Mouse (Mus musculus): ENCODE results near the gene Cyp2w1. TPM values are rescaled to one million over a fixed set of nuclear protein-coding genes. Genes with fewer than 3 reads are reported as not detected.
A peak's percentile ranks its signal among the peaks of the same experiment; 100 is the strongest.

Cyp2w1 gene
- polyA plus RNA-seq, 1 experiment from 2014 or later: not detected

MicroRNAs encoded within 50 kb of the gene (microRNA counts, 519-probe panel; counts per million panel counts)
- microRNA mmu-miR-339-3p (not detected), microRNA mmu-miR-339-5p (not detected)

Small RNAs within 50 kb of the gene (microRNA-seq; reads per million reads assigned to microRNA genes)
- 491 reads per million, percentile 73 among the genes with 10 or more reads in this experiment for gene Mir339

Other genes starting within 250 kb of the Cyp2w1 start
- 10.0 and 15.7 TPM in 2 replicates for gene Prkar1b, start 202.6 kb upstream of the Cyp2w1 start, polyA plus RNA-seq (2014; fragmentation: Nextera tagmentation; extraction: Ambion mirVana)
- 9.1 and 11.5 TPM in 2 replicates for gene Dnaaf5, start 202.4 kb upstream of the Cyp2w1 start, polyA plus RNA-seq (2014; fragmentation: Nextera tagmentation; extraction: Ambion mirVana)
- gene Sun1, start 152.0 kb upstream of the Cyp2w1 start, polyA plus RNA-seq (2014; fragmentation: Nextera tagmentation; extraction: Ambion mirVana): 29.2 and 59.5 TPM in 2 replicates
- gene Get4, start 100.3 kb upstream of the Cyp2w1 start, polyA plus RNA-seq (2014; fragmentation: Nextera tagmentation; extraction: Ambion mirVana): 132 and 156 TPM in 2 replicates
- 0.89 and 1.2 TPM in 2 replicates for gene Adap1, start 27.0 kb upstream of the Cyp2w1 start, polyA plus RNA-seq (2014; fragmentation: Nextera tagmentation; extraction: Ambion mirVana)
- 105 and 119 TPM in 2 replicates for gene Cox19, start 1.2 kb upstream of the Cyp2w1 start, polyA plus RNA-seq (2014; fragmentation: Nextera tagmentation; extraction: Ambion mirVana)
- gene Gpr146, start 25.1 kb downstream of the Cyp2w1 start, polyA plus RNA-seq (2014; fragmentation: Nextera tagmentation; extraction: Ambion mirVana): 2.7 and 3.1 TPM in 2 replicates
- 0.47 and 0.77 TPM in 2 replicates for gene C130050O18Rik, start 52.7 kb downstream of the Cyp2w1 start, polyA plus RNA-seq (2014; fragmentation: Nextera tagmentation; extraction: Ambion mirVana)
- gene Gper1, start 70.5 kb downstream of the Cyp2w1 start, polyA plus RNA-seq (2014; fragmentation: Nextera tagmentation; extraction: Ambion mirVana): 2.6 and 3.4 TPM in 2 replicates
- gene 3110082I17Rik, start 107.9 kb downstream of the Cyp2w1 start, polyA plus RNA-seq (2014; fragmentation: Nextera tagmentation; extraction: Ambion mirVana): 31.6 and 40.6 TPM in 2 replicates
- 6.2 and 6.8 TPM in 2 replicates for gene Zfand2a, start 131.9 kb downstream of the Cyp2w1 start, polyA plus RNA-seq (2014; fragmentation: Nextera tagmentation; extraction: Ambion mirVana)
- 130 and 131 TPM in 2 replicates for gene Uncx, start 190.9 kb downstream of the Cyp2w1 start, polyA plus RNA-seq (2014; fragmentation: Nextera tagmentation; extraction: Ambion mirVana)

Measured in kidney, embryonic 14.5 days (tissue).